Mouse (Mus musculus) small intestine, adult 2 months (tissue): ENCODE measurements around the gene Aspm.

Experiments used
- CTCF ChIP-seq: fragments of 200-500 bp; IDR thresholded peaks from 2 replicates; pipeline ENCODE4 v1.5.1; 2012; ENCODE audit warnings: low read depth, mild to moderate bottlenecking, control low read depth, inconsistent platforms, low read length, moderate library complexity, mixed read lengths; ENCODE audit not compliant: insufficient replicate concordance, insufficient read length; ENCODE audit errors: extremely low read depth
- POLR2A ChIP-seq: fragments of 200-500 bp; IDR thresholded peaks from 2 replicates; pipeline ENCODE4 v1.6.1; 2012; ENCODE audit warnings: low read depth, mild to moderate bottlenecking, control low read depth, inconsistent platforms, low read length, moderate library complexity

DNA sequence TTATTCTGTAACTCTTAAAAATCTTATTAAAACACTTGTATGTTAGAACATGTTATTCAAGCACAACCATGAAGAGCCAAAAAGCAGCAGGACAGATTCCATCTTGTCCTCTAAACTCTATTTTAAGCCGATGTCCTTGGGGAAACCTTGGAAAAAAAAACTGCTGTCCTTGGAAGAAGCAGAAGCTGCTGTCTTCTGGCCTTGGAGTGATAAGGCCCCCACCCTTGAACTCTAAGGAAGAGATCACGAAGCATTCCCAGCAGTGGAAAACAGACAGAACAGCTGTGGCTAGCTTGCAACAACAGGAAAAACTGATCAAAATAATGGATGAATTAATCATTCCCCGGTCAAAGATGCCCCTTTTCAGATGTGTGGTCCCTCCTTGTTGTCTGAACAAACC is 41.6 kb downstream of the Aspm start:
- no peak for TF ChIP-seq CTCF
- TF ChIP-seq POLR2A = no peak
